Mouse (Mus musculus) B cell, adult 62 days (primary cell): Measurements from ENCODE around the gene Zfp953. TPM values are rescaled to one million over a fixed set of nuclear protein-coding genes. Genes with fewer than 3 reads are reported as not detected.

Experiments used
- total RNA-seq: library from RNA; stranded (reverse); gene quantifications from 4 replicates; pipeline ENCODE4 v1.2.4, GENCODE M21; 2023

Zfp953 gene
- 6.7 to 7.9 TPM (median 7.3 TPM) in 4 replicates for total RNA-seq

DNA sequence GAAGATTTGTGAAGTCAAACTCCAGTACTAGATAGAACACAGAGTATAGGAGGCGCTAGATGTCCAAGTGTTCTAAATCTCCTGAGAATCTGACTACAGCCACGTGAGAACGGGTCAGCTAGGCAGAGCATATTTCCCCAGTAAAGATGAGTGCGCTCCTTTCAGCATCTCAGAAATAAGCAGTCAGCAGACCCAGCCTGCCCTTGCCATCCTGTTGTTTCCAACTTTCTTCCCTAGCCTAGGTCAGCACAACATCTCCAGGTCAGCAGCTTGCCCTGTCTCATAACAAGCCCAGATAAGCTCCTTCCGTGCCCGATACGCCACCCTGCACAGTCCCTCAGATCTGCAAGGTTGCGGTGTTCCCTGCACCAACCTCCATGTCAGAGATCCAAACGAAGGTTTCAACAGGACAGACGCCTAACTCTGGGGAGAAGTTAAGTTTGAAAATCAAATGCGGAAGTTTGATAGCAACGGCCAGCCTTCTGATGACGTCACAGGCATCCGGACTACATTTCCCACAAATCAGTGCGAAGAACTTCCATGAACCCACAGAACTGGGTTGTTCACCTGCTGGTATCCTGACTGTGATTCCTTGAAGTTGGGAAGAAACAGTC is at the start of gene Zfp953, which contains the start of gene Gm28044:
TSS of gene Zfp953 (minus strand) at position 475 of the 614 bp plus-strand sequence.
TSS of gene Gm28044 (minus strand) at position 406 of the 614 bp plus-strand sequence.

DNA sequence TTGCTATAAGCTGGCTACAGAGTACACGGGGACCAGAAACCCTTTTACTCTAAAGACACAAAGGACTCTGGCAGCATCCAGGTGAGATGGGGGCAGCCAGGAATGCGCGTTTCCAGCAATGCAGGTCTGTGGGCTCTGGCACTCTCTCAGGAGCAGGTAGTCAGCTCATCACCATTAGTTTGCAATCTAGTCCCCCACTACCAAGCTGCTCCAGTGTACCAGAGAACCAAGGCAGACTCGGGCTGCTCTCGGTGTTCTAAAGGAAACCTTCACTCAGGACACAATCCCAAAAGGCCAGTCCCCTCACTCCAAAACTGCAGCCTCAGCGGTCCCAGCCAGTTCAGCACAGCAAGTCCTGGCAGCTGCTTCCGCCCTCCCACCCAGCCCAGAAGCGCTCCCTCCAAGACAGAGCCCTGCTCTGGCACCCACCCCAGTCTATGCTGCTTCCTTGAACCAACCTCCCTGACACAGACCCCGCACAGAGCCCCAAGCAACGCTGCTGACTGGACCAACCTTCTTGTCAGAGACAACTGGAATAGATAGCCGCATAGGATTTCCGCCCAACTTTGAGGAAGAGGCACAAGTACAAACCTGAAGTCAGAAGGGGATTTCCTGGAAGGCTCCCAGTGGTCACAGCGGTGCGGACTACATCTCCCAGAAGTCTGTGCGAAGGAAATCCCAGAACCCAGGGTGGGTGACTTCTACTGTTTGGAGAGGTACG is 38.9 kb upstream of the Zfp953 start, which contains the start of gene Zfp429:
TSS of gene Zfp429 (minus strand) at position 637 of the 721 bp plus-strand sequence.

DNA sequence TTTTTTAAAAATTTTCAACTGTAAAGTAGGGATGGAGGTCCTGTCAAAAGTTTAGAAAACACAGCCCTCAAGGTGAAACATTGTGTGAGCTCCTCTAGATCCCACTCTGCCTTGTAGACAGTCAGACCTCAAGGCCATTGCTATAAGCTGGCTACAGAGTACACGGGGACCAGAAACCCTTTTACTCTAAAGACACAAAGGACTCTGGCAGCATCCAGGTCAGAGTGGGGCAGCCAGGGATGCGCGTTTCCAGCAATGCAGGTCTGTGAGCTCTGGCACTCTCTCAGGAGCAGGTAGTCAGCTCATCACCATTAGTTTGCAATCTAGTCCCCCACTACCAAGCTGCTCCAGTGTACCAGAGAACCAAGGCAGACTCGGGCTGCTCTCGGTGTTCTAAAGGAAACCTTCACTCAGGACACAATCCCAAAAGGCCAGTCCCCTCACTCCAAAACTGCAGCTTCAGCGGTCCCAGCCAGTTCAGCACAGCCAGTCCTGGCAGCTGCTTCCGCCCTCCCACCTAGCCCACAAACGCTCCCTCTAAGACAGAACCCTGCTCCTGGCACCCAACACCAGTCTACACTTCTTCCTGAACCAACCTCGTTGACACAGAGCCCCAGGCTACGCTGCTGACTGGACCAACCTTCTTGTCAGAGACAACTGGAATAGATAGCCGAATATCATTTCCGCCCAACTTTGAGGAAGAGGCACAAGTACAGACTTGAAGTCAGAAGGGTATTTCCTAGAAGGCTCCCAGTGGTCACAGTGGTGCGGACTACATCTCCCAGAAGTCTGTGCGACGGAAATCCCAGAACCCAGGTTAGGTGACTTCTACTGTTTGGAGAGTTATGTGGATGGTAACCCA is 14.9 kb upstream of the Zfp953 start, which contains the start of the genes Gm28041 and Zfp456:
TSS of gene Gm28041 (minus strand) at position 684 of the 862 bp plus-strand sequence.
TSS of gene Zfp456 (minus strand) at position 761 of the 862 bp plus-strand sequence.

DNA sequence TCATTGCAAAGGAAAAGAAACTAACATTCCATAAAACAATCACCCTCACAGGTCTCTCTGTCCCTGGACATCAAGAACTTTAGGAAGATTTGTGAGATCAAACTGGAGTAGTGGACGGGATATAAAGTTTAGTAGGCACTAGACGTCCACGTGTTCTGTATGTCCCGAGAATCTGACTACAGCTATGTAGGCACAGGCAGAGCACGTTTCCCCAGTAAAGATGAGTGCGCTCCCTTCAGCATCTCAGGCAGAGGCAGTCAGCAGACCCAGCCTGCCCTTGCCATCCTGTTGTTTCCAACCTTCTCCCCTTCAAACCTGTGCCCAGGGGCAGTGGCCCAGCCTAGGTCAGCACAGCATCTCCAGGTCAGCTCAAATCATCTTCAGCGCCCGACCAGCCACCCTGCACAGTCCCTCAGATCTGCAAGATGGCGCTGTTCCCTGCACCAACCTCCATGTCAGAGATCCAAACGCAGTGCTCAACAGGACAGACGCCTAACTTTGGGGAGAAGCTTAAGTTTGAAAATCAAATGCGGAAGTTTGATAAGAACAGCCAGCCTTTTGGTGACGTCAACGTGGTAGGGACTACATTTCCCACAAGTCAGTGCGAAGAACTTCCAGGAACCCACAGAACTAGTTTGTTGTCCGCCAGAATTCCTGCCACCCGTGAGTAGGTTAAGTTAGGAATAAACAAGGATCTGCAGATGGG is 28.2 kb downstream of the Zfp953 start, which contains the start of gene Zfp595:
TSS of gene Zfp595 (minus strand) at position 552 of the 706 bp plus-strand sequence.

DNA sequence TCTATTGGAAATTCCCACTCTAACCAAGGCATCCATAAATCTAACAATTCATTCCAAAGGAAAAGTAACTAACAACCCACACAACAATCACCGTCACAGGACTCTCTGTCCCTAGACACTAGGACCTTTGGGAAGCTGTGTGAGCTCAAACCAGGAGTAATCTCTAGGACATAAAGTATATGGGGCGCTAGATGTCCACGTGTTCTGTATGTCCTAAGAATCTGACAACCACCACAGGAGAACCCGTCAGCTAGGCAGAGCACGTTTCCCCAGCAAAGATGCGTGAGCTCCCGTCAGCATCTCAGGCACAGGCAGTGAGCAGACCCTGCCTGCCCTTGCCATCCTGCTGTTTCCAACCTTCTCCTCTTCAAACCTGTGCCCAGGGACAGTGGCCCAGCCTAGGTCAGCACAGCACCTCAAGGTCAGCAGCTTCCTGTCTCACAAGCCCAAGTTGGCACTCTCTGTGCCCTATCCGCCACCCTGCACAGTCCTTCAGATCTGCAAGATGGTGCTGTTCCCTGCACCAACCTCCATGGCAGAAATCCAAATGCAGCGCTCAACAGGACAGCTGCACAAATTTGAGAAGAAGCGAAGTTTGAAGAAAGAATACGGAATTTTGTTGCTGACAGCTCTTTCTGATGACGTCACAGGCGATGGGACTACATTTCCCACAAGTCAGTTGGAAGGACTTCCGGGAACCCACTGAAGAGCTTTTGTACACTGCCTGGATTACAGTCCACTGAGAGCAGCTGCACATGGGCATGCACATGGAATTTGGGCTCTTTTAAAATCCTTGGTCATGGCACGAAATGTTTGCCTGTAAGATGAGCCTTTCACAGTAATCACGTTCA is 54.4 kb downstream of the Zfp953 start, which contains the start of gene Zfp457:
TSS of gene Zfp457 (minus strand) at position 664 of the 851 bp plus-strand sequence.

Other genes starting within 250 kb of the Zfp953 start
- 0.63 to 1.1 TPM (median 0.67 TPM) in 3 of 4 replicates, not detected in the other for gene Rslcan18, start 244.3 kb downstream of the Zfp953 start, total RNA-seq
- gene Zfp759, start 238.9 kb downstream of the Zfp953 start, total RNA-seq, result 4.4 to 5.4 TPM (median 5.0 TPM) in 4 replicates
- gene Rsl1, start 187.4 kb downstream of the Zfp953 start, total RNA-seq, result 9.7 to 13.0 TPM (median 11.4 TPM) in 4 replicates
- 1.5 to 2.9 TPM (median 2.1 TPM) in 4 replicates for gene Zfp455, start 166.1 kb downstream of the Zfp953 start, total RNA-seq
- gene Zfp458, start 82.1 kb downstream of the Zfp953 start, total RNA-seq, result 2.3 to 4.3 TPM (median 3.1 TPM) in 4 replicates
- 1.8 to 2.7 TPM (median 2.5 TPM) in 4 replicates for gene Zfp457, start 54.1 kb downstream of the Zfp953 start, total RNA-seq
- 13.3 to 16.5 TPM (median 15.3 TPM) in 4 replicates for gene Zfp595, start 28.0 kb downstream of the Zfp953 start, total RNA-seq
- 3.0 to 4.5 TPM (median 3.2 TPM) in 3 of 4 replicates, not detected in the other for gene Gm28044, start 69 bp downstream of the Zfp953 start, total RNA-seq
- gene Gm28041, start 15.1 kb upstream of the Zfp953 start, total RNA-seq, result 2.4 to 6.8 TPM (median 3.1 TPM) in 4 replicates
- 8.8 to 11.1 TPM (median 9.2 TPM) in 4 replicates for gene Zfp456, start 15.2 kb upstream of the Zfp953 start, total RNA-seq
- 12.8 to 15.9 TPM (median 14.9 TPM) in 4 replicates for gene Zfp429, start 39.2 kb upstream of the Zfp953 start, total RNA-seq
- 1.5 to 5.7 TPM (median 2.1 TPM) in 4 replicates for gene Zfp459, start 60.8 kb upstream of the Zfp953 start, total RNA-seq
- 4.4 to 9.8 TPM (median 6.6 TPM) in 4 replicates for gene Zfp874a, start 91.0 kb upstream of the Zfp953 start, total RNA-seq
- gene Zfp874b, start 123.7 kb upstream of the Zfp953 start, total RNA-seq, result 10.2 to 11.4 TPM (median 11.0 TPM) in 4 replicates
- gene Zfp58, start 139.9 kb upstream of the Zfp953 start, total RNA-seq, result 11.2 to 12.8 TPM (median 12.4 TPM) in 4 replicates
- gene Gm26965, start 165.5 kb upstream of the Zfp953 start, total RNA-seq, result 1.2 TPM in 1 of 4 replicates, not detected in the others
- 22.5 to 24.2 TPM (median 23.7 TPM) in 4 replicates for gene Zfp87, start 165.6 kb upstream of the Zfp953 start, total RNA-seq
- gene Zfp748, start 193.2 kb upstream of the Zfp953 start, total RNA-seq, result 6.5 to 8.0 TPM (median 6.8 TPM) in 4 replicates
- gene Zfp729b, start 249.1 kb upstream of the Zfp953 start, total RNA-seq, result 14.8 to 18.5 TPM (median 16.9 TPM) in 4 replicates